Mouse (Mus musculus) right cerebral cortex, postnatal 4 days (tissue): ENCODE data around the gene Ctnnbl1.

ENCODE experiments used
- DNase-seq: peaks from one replicate; pipeline ENCODE4 v3.0.0-alpha.2; 2022

Ctnnbl1 gene

DNA sequence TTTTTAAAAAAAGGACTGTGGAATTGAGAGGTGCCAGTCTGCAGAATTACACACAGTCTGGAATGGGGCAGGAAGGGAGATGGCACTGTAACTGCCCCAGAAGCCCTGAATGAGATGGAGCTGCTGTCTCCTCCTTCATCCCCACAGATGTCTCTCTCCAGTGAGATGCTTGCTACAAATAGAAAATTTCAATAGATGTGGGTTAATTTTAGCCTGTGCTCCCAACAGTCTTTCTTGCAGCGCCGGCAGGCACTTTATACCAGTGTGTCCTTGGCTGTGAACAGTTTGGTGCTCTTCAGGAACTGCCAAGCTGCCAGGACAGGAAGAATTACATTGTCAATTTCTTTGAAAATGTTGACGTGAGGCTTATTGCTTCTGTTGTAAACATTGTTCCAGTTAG lies 86.3 kb downstream of the Ctnnbl1 start:
- DNase-seq, result no peak

DNA sequence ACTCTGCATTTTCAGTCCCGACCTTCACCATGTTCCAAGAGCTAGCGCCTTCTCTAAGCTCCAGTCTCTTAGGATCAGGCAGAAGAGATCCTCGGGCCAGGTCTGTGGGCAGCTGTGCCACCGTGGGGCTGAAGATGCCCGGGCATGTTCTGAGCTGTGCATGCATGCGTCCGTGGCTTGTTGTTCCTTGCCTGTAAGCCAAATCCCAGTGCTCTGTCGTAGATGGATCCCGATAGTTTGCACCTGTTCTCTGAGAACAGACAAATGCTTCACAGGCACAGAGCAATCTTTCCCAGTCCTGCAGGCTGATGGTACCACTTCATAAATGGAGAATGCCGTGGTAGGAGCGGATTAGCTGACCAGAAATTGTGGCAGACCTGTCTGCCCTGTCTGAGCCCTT lies 87.0 kb downstream of the Ctnnbl1 start:
- DNase-seq, result no peak

DNA sequence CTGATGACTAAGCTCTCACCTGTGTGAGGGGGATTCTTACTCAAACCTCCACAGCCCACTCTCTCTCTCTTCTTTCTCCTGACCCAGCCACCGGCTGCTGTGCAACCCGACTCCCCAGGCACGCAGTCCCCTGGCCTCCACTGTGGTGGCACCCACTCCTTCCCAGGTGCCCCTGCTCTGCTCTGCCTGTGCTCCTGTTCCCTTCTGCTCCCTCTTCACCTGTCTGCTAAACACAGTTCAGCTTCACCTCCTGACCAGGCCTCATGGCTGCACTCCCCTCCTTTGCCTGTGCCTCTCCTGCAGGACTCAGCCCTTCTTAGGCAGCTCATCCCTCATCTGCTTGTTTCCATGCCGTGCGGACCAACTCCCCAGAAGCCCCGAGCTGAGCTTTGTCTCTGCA lies 92.9 kb downstream of the Ctnnbl1 start:
- DNase-seq, result peak; percentile 0

DNA sequence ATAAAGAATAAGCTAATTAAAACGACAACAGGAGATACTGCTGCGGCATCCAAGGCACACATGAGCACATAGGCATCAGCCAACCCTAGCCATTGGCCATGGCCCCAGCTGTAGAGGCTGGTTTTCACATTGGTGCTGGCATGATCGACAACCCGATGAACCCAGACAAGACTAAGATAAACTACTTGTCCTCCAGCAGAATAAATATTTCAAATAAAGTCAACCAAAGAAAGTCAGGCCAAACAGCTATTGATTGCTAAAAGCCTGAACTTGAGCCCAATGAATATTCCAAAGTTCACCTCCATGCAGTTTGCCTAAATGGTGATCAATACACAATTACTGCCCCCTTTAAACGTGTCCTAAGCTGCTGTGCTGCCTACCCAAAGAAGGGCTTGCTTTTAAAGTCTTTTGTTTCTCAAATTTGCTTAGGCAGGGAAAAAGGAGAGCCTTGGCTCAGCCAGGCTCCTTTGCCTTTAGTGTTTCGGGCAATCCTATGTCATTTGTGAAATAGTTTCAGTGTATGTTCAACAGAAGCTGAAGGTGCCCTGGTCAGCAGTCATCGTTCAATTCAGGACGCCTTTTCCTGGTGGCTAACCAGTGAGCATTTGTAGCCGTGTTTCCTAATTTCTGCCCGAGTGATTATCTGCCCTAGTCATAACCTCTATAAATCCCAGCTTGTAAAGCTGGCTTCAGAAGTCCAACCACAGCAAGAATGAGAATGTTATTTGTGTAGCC lies 93.6 kb downstream of the Ctnnbl1 start:
- DNase-seq, result peak; percentile 1

DNA sequence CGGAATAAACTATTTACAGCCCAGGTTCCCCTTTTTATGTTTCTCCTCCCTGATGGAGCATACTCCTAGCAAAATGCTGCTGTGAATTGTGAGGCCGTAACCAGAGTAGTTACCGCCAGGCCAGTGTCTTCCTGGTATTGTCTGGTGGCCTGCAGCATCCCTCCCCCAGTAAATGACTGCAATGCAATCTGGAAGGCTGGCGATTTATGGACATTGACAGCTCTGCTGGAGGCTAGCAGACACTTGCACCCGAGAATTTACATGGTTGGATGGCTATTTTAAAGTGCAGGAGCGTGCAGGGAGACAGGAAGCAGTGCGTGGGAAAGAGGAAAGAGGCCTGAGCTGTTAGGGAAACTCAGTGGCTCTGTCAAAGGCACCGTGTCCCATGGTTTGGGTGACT lies 99.8 kb downstream of the Ctnnbl1 start:
- peak; percentile 0 for DNase-seq

DNA sequence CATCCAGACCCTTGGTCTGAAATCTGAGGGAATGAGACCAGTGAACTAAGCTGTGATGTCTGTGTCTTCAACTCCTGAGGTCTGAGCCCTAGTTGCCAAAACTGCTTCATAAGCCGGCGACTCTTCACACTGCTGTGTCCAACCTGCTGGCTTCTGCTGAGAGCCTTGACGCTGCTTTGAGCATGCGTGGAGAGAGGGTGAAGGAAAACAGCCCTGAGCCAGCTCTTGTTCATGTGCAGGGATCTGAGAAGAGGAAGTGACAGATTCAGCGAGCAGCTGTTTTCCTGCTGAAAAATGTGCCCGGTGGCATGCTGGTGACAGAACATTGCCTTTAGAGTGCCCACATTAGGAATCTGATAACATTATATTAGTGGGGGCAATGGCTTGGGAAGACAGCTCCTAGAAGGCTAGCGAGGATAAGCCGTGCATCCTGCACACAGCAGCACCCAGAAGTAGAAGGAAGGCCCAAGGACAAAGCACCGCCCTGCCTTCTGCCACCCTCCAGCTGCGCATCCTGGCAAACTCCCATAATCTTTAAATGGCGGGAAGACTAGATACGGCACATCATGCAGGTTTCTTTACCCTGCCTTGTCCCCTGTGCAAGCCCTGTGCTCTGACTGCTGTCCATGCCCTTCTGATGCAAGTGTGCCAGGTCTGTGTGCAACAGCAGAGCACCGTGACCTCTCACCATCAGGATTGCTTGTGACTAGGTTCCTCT lies 101.2 kb downstream of the Ctnnbl1 start:
- peak; percentile 3 for DNase-seq

DNA sequence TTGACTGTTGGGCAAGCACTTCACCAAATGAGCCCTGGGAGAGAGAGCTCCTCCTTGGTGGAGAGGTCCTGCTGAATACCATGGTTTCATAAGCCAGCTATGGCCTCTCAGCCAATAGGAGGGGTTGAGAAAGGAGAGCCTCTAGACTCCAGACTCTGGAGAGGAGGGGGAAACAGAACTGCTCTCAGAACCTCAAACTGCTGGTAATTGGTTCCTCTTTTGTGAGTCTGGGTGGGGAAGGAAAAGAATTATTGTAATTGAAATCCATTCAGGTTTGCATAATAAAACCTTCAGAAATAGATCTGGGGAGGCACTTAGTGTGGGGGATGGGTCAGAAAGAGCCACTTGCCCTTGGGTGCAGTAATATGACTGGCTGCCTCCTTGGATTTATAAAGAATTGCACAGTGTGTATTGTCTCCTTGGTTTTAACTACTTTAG lies 103.5 kb downstream of the Ctnnbl1 start:
- peak; percentile 0 for DNase-seq

DNA sequence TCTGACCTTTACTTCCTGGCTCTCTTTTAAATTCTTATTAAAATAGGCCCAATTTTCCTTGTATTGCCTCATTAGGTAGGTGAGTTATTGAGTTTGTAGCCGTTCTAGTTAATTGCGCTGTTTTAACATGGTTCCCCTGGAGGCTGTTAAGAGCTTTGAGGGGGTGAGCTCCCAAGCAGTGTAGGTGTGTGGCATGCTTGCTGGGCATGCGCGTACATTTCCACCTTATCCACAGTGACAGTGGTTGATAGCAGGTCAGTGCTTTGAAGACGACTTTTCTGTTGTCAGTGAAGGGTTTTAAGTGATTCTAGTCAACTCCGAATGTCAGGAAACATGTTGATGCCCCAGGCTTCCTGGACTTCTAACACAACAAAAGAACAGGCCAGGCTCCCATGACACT lies 103.9 kb downstream of the Ctnnbl1 start:
- DNase-seq, result peak; percentile 0

DNA sequence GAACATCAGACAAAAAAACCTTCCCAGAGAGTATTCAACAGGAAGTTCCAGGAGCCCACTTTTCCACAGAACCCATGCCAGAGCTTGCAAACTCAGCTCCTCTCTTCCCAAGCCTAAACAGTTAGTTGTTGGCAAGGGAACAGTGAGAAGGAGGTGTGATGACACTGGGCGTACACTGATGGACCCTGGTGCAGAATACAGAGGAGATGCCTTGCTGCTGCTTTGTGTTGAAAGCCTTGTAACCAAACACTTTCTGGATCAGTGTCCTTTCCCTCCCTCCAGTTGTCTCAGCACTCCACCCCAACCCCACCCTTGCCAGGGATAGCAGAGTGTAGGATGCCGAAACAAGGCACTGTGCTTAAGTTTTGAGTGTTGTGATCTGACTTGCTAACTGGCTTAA lies 107.5 kb downstream of the Ctnnbl1 start:
- DNase-seq, result no peak

DNA sequence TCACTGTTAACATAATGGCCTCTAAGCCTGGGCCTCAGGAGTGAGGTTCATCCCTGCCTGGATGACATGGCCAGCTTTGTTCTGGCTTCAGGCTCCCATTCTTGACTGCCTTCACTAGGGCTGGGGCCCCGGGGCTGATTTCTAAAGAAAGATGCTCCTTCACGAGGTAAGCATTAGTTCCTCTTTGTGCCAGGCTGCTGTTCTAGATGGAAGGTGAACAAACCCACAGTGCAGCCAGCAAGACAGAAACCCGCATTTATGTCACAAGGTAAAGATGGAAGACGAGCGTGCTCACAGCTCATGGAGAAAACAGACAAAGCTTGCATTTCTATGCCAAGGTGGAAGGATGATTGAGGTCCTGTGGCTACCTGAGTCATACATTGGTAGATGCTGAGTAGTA lies 108.6 kb downstream of the Ctnnbl1 start:
- DNase-seq, result no peak

DNA sequence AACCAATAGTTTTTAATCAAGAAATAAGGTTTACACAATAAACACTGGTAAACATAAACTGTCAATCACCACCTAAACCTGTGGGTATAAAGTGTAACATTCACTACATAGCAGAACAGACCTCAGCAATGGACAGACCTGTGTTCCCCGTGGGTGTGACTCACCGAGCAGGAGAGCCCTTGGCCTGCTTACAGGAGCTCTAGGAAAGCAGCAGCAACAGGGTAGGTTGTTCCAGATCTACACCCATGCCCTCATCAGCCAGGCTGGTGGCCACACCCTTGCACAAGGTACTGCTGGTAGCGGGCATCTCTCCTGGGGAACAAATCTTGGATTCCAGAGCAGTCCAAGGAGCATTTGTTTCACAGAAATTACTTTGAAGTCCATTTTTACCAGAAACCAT lies 115.9 kb downstream of the Ctnnbl1 start:
- DNase-seq, result no peak

DNA sequence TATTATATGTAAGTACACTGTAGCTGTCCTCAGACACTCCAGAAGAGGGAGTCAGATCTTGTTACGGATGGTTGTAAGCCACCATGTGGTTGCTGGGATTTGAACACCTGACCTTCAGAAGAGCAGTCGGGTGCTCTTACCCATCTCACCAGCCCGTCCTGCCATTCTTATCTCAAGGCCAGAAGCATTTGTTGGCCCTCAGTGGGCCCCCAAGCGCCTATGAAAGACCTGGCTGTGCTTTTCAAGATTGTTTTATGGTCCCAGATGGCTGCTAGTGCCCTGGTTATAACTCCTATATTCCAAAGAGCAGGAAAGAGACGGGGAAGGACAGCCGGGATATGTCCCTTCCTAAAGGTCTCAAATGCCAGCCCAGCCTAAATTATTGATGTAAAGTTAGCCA lies 118.6 kb downstream of the Ctnnbl1 start:
- no peak for DNase-seq

DNA sequence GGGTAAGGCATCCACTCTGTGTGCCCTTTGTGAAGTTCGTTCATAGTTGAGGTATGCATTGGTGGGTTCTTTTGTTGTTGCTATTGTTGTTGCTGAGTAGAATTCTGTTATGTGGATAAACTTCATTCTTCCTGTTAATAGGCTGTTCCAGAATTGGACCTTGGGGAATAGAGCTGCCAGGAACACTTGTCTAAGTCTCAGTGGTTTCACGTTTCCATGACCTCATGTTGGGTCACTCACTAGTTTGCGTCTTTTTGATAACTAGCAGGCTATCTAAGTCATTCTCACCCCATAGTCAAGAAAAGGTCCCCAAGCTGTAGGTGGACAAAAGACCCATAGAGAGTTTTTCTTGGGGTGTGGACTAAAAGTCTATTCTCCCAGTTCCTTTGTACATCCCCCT lies 120.3 kb downstream of the Ctnnbl1 start:
- DNase-seq, result no peak

DNA sequence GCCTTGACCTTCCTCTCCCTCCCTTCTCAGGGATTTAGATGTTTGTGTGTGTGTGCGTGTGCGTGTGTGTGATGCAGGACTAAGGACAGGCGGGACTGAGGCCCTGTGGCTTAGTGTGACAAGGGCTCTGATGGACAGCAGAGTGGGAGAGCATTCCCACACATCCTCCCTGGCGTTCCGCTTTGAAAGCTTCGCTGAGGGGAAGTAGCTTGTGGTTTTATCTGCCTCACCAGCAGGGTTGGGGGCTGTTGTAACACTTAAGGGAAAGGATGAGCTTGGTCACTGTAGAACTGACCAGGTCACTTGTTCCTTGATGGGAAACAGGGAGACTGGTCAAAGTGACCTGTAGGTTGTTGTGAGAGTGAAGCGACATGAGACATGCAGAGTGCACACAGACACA lies 121.1 kb downstream of the Ctnnbl1 start:
- DNase-seq, result no peak

DNA sequence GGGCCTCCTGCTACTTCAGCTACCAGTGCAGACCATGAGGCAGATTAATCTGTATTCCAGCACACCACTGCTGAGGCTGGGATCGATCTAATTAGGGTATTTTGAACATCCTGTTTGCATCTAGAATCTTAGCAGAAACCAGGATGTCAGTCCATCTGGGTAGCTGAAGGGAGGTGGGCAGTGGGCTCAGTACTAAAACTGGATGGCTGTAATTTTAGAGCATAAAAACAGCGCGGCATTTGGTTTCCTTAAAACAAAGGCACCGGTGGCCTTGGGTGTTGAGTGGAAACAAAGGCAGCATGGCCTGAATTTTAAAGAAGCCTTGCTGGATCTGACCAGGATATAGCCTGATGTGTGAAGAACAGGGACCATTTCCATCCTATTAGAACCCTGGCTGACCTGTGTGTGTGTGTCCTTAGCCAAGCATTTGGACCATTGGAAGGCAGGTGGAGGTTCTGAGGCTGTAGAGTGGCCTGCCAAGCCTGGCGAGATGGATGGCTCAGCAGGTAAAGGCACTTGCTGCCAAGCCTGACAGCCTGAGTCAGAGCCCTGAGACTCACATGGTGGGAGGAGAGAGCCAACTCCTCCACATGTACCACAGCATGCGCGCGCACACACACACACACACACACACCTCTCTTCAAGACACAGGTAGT lies 122.0 kb downstream of the Ctnnbl1 start:
- DNase-seq, result no peak

DNA sequence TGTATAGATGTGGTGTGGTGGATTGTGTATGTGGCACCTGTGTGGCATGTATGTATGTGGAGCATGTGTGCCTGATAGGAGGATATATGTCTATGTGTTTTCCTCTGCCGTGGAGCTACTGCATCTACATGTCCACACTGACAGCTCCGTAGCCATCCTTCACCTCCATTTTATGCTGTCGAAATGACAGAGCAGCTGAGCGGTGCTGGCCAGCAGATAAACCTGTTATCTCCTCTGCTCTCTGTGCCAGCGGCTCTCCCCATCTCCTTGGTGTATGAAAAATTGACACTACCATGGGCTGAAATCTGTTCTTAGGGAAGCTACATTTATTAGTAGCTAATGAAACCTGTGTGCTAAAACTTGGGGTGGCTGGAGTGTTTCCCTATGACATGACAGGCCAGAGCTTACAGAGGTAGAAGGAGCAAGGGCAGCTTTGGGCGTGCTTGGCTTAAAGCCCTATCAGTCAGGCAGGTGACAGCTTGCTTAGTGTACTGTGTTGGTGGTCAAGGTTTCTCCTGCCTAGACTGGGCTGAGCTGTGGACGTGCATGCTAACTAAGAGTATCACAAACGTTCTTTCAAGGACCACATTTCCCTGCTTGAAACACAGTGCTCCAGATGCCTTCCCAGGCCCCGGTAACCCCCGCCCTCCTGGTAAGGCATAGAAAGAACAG lies 124.2 kb downstream of the Ctnnbl1 start:
- no peak for DNase-seq

DNA sequence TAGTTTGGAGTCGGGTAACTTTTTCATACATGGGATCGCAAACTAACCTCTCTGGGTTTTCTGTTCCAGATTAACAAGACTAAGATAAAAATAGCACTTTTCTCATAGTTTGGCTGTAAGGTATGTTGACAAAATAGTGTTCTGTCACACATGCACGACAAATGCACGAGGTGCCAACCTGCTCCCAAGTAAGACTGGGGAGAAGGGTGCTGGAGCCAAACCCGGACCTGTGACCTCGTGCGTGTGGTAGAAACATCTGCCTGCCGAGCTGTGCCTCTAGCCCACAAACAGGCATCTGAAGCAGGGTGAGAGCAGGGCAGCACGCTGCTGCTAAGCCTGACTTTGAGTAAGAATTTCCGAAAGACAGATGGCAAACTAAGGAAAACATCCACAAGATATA lies 125.1 kb downstream of the Ctnnbl1 start:
- DNase-seq, result no peak

DNA sequence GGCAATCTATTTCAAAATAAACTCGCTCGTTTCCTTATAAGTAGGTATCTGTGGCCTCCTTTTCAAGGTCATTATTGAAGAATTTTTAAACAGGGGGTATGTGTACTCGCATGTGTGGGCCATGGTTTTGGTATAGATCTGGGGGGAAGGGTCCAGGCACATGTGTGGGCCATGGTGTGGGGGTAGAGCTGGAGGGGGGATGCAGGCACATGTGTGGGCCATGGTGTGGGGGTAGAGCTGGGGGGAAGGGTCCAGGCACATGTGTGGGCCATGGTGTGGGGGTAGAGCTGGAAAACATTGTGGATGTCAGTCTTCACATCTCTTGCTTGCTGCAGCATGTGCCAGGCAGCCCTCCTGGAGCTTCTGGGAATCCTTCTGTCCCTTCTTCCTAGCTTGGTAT lies 129.9 kb downstream of the Ctnnbl1 start:
- no peak for DNase-seq

DNA sequence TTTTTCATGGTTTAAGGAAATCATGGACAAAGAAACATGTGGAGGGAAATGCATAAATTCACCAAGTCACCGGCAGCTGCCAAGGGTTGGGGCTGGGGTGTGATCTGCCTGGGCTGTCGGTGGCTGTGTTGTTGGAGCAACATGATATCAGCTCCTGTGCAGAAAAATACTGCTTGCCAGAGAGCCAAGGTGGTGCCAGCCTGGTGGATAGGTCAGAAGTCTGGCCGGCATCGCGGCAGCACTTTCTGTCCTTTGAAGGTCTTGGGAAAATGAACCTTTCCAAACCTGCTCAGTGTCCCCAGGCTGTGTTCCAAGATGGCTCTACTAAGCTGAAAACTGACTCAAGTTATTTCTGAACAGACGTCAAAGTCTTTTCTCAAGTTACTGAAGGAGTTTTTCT lies 133.0 kb downstream of the Ctnnbl1 start:
- no peak for DNase-seq

DNA sequence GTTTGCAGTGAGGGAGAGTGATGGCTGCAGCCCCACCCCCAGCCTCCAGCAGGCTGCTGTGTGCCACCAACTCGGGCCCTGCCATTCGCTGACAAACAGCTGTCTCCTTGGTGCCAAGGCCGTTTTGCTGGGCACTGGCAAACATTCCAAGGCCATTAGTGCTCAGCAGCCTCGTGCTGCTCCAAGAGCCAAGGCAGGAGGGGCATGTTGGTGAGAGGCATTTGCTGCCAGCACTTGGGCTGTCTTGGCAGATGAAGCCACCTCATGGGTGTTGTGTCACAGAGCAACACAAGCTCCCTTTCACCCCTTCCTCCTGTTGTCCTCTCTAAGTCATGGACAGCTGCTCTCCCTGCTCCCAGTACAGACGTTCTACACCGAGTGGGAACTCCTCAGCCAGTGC lies 136.0 kb downstream of the Ctnnbl1 start:
- DNase-seq, result no peak

DNA sequence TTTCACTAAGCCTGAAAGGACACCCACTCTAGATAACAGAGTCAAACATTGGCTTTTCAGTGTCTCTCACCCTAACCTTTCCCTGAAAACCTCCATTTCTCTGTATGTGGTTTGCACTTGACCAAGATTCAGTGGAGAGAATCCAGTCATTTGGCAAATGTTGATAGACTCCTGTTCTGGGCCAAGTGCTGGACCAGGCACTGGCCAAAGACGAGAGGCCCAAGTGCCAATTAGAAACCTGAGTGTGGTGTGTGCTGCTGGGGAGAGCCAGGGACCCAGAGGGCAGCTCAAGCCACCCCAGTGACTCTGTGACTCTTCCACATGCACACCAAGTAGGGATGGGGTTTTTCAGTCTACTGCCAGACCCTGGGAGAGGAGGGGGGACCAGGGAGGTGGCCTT lies 136.5 kb downstream of the Ctnnbl1 start:
- no peak for DNase-seq

DNA sequence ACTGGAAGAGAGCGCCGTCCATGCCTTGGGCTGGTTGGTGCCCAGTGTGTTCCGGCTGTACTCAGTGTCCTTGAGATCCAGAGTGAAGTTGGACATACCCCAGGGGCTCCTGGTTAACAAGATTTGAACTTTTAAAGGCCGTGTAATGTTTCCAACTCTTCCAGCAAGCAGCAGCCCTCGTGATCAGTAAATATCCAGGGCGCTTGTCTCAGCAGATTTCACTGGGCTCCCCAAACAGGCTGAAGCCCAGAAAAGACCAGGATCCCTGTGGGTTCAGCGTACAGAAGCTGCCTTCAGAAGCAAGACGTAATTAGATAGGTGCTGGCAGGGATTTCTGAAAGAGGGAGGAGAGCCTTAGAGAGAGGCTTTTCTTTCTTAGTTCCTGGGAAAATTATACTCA lies 137.9 kb downstream of the Ctnnbl1 start:
- no peak for DNase-seq

DNA sequence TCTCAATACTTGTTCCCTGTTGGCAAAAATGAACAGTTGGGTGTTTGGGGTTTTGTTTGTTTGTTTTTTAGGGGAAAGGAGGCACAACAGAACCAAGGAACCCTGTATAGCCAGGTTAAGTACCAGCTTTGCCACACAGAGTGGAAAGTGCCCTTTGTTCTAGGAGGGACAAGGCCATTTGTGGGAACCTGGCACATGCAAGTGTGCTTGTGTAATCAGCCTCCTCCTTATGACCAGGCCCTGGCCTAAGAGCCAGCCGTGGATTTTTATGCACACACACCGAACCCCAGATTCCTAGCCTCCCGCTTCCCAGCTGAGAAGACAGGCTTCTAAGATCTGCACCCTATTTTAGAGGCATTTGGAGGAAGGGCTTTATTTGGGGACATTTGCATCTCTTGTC lies 140.2 kb downstream of the Ctnnbl1 start:
- DNase-seq, result no peak

DNA sequence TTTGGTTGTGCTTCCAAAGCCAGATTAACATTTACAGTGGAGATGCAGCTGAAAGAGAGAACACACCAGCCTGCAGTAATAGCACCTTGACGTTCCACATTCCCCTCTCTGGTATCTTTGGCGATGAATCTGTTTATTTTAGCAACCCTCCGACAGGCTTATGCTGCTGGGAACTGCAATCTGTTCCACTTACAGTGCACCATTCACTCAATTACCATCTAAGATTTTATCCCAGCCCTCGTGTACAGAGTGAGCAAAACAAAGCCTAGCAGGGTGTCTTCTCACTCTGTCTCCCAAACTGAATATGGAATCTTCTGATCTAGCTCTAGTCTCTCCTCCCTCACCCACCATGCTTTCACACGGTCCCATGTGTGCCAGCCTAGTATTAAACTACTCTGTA lies 140.8 kb downstream of the Ctnnbl1 start:
- DNase-seq, result no peak
